Mouse (Mus musculus): ENCODE measurements around the gene Iqck.

DNA sequence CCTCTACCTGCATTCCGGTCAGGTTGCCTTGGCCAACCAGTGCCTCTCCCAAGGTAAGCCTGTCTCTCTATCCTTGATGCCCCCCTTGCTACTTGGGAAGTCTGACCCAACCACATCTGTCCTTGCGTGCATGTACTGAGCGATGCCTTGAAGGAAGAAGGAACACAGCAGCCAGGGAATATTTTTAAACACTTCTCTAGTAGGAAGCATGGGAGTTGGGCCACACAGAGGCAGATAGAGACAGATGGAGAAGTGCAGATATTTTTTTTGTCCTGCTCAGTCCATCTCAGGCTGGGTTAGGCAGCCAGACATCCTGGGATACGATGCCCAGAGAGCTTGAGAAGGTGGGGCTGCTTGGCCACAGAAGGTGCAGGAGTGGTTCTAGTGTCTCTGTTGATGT is 42.0 kb upstream of the Iqck start:
- TF ChIP-seq CTCF (IDR thresholded peaks at IDR 0.05; ENCODE audit: borderline replicate concordance, insufficient read depth, low read length), result no peak
- TF ChIP-seq POLR2A (IDR thresholded peaks at IDR 0.05; ENCODE audit: low read depth, low read length), result no peak
